Mouse (Mus musculus) hindbrain, embryonic 13.5 days (tissue): ENCODE measurements around the gene Tcp11l1. TPM values are rescaled to one million over a fixed set of nuclear protein-coding genes. Genes with fewer than 3 reads are reported as not detected.

Experiments
- ATAC-seq: fragments of 200-750 bp; cut with Nextera tagmentation; 2 replicates; pipeline ENCODE4 v1.8.0; 2017; ENCODE audit warnings: moderate TSS enrichment; ENCODE audit not compliant: low FRiP score
- H3K27ac ChIP-seq: fragments of 300-500 bp; sonication (generic); 2 replicates; pipeline ENCODE4 v1.5.1; 2015; ENCODE audit warnings: inconsistent platforms, mild to moderate bottlenecking, moderate library complexity
- H3K27me3 ChIP-seq: fragments of 300-500 bp; sonication (generic); 2 replicates; pipeline ENCODE4 v1.6.1; 2015; ENCODE audit warnings: mild to moderate bottlenecking, inconsistent platforms
- H3K36me3 ChIP-seq: fragments of 300-500 bp; sonication (generic); 2 replicates; pipeline ENCODE4 v1.6.1; 2015; ENCODE audit warnings: mild to moderate bottlenecking, inconsistent platforms
- H3K4me1 ChIP-seq: fragments of 300-500 bp; sonication (generic); replicated peaks from 2 replicates; pipeline ENCODE4 v1.6.1; 2015; ENCODE audit warnings: inconsistent platforms
- H3K4me2 ChIP-seq: fragments of 300-500 bp; sonication (generic); 2 replicates; pipeline ENCODE4 v1.6.1; 2015; ENCODE audit warnings: inconsistent platforms, mild to moderate bottlenecking, moderate library complexity
- H3K4me3 ChIP-seq: fragments of 300-500 bp; sonication (generic); 2 replicates; pipeline ENCODE4 v1.5.1; 2015; ENCODE audit warnings: mild to moderate bottlenecking, inconsistent platforms
- H3K9ac ChIP-seq: fragments of 300-500 bp; sonication (generic); 2 replicates; pipeline ENCODE4 v1.6.1; 2015; ENCODE audit warnings: mild to moderate bottlenecking, inconsistent platforms
- H3K9me3 ChIP-seq: fragments of 300-500 bp; sonication (generic); 2 replicates; pipeline ENCODE4 v1.6.1; 2016; ENCODE audit warnings: inconsistent platforms
- WGBS: fragments of 180-500 bp; shearing (Covaris S2); methylation state at CpG from one replicate; pipeline ENCODE4 v1.1.7; 2015; 5-methylcytosine and 5-hydroxymethylcytosine counted together
- polyA plus RNA-seq: library from polyadenylated mRNA; unstranded; fragments of >200 nt; fragmentation: Nextera tagmentation; extraction: Ambion mirVana; gene quantifications from 2 replicates; pipeline ENCODE4 v1.2.1, GENCODE M21; 2015

The Tcp11l1 gene
- polyA plus RNA-seq, 1 experiment from 2014 or later = 75.1 TPM

DNA sequence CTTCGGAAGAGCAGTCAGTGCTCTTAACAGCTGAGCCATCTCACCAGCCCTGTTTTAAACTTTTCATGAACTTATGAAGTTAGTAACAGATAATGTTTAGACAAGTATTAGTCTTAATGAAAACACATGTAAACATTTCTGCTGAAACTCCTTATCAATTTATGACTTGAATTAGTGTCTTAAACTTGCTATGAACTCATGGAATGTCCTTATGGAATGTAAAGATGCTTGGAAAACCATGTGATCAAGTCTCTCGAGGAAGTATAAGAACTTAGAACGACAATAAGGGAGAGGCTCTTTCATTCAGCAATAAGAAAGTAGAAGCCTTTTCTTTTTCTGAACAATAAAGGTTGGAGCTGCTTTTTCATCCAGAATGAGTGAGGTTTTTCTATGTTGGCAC lies 7.6 kb downstream of the Tcp11l1 start:
- no peaks in the 10 kb centered on the region for H3K9me3 ChIP-seq
- peaks cover 27% of the 10 kb centered on the region for H3K36me3 ChIP-seq
- H3K9ac ChIP-seq = no peak overlapping the region
- no peaks in the 10 kb centered on the region for H3K27me3 ChIP-seq
- 79% methylated on average over 3 of the region's 3 CpGs for WGBS
- H3K4me2 ChIP-seq = no peak overlapping the region
- no peak for ATAC-seq
- no peaks in the 10 kb centered on the region for H3K4me1 ChIP-seq
- H3K4me3 ChIP-seq = no peak overlapping the region
- no peak overlapping the region for H3K27ac ChIP-seq

GRCm38 (mm10) chr2:104703158-104703557 lies 8.8 kb downstream of the Tcp11l1 start:
- WGBS = 72% methylated on average over 3 of the region's 3 CpGs

DNA sequence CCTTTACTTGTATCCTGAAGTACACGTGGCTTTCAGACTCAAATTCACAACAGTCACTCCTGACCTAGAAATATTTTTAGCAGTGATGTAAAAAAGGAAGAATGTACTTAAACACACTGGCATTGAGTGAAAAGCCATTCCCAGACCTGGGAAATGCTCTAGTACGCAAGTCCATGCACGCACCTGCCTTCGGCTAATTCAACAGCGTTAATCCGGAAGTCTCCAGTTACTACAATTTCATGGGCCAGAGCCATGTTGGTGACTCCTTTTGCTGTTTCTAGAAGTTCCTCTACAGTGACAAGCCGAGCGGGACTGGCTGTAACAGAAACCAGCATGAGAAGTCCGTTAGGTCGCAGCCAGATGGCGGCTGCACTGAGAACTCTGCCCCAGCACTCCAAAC lies 12.3 kb downstream of the Tcp11l1 start:
- 89% methylated on average over 11 of the region's 11 CpGs for WGBS
- Histone ChIP-seq H3K9me3 (no peaks in the 10 kb centered on the region), H3K4me2 (no peak overlapping the region), H3K4me3 (no peak overlapping the region), H3K27me3 (no peaks in the 10 kb centered on the region), H3K27ac (no peak overlapping the region), H3K36me3 (peaks cover 32% of the 10 kb centered on the region), H3K4me1 (no peaks in the 10 kb centered on the region), H3K9ac (no peak overlapping the region)
- ATAC-seq = no peak

More at GRCm38 (mm10) chr2:104703158-104703557, 8.8 kb downstream of the Tcp11l1 start:
- Histone ChIP-seq H3K27me3 (no peaks in the 10 kb centered on the region), H3K9ac (no peak overlapping the region), H3K4me2 (no peak overlapping the region), H3K36me3 (peaks cover 37% of the 10 kb centered on the region), H3K9me3 (no peaks in the 10 kb centered on the region), H3K27ac (no peak overlapping the region), H3K4me3 (no peak overlapping the region), H3K4me1 (no peaks in the 10 kb centered on the region)
- no peak for ATAC-seq

DNA sequence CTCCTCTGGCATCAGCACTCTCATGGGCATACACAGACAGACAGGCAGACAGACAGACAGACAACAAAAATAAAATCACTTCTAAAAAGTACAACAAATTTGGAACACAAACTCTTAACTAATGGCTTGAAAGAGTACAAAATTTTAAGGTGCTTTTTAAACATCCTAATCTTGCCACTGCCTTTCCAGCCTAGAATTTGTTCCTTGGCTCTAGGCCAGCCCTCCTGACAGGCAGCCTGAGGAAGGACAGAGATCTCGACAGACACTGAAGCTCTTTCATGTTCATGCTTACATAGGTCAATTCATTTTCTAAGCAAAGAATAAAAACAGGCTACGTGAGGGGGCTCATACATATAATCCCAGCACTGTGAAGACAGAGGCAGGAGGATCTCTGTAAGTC lies 19.4 kb downstream of the Tcp11l1 start:
- no peak overlapping the region for H3K27ac ChIP-seq
- no peaks in the 10 kb centered on the region for H3K9me3 ChIP-seq
- H3K4me1 ChIP-seq = no peaks in the 10 kb centered on the region
- no peak overlapping the region for H3K4me2 ChIP-seq
- WGBS = 68% methylated on average over 2 of the region's 2 CpGs
- H3K36me3 ChIP-seq = peaks cover 9% of the 10 kb centered on the region
- no peak for ATAC-seq
- no peak overlapping the region for H3K4me3 ChIP-seq
- no peak overlapping the region for H3K9ac ChIP-seq
- H3K27me3 ChIP-seq = no peaks in the 10 kb centered on the region

GRCm38 (mm10) chr2:104690720-104691119 lies 21.2 kb downstream of the Tcp11l1 start:
- 85% methylated on average over 4 of the region's 4 CpGs for WGBS
- H3K27me3 ChIP-seq = no peaks in the 10 kb centered on the region
- no peak overlapping the region for H3K9ac ChIP-seq
- H3K4me2 ChIP-seq = no peak overlapping the region
- no peak overlapping the region for H3K4me3 ChIP-seq
- H3K4me1 ChIP-seq = no peaks in the 10 kb centered on the region
- H3K36me3 ChIP-seq = peaks cover 9% of the 10 kb centered on the region
- no peaks in the 10 kb centered on the region for H3K9me3 ChIP-seq
- H3K27ac ChIP-seq = no peak overlapping the region
- ATAC-seq = no peak

GRCm38 (mm10) chr2:104688724-104689123 lies 23.2 kb downstream of the Tcp11l1 start:
- Histone ChIP-seq H3K9ac (no peak overlapping the region), H3K4me1 (peaks cover 2% of the 10 kb centered on the region; the same call in 1 of the 2 replicates), H3K27ac (no peak overlapping the region), H3K36me3 (peaks cover 22% of the 10 kb centered on the region), H3K9me3 (no peaks in the 10 kb centered on the region), H3K4me2 (no peak overlapping the region), H3K4me3 (no peak overlapping the region), H3K27me3 (no peaks in the 10 kb centered on the region)
- no peak for ATAC-seq
- 77% methylated on average over 8 of the region's 8 CpGs for WGBS

GRCm38 (mm10) chr2:104688321-104688720 lies 23.6 kb downstream of the Tcp11l1 start:
- Histone ChIP-seq H3K4me1 (peaks cover 2% of the 10 kb centered on the region; the same call in 1 of the 2 replicates), H3K4me2 (no peak overlapping the region), H3K27me3 (no peaks in the 10 kb centered on the region), H3K36me3 (peaks cover 26% of the 10 kb centered on the region), H3K4me3 (no peak overlapping the region), H3K9ac (no peak overlapping the region), H3K27ac (no peak overlapping the region), H3K9me3 (no peaks in the 10 kb centered on the region)
- WGBS = 95% methylated on average over 3 of the region's 3 CpGs
- ATAC-seq = no peak

GRCm38 (mm10) chr2:104687261-104687660 lies 24.7 kb downstream of the Tcp11l1 start:
- H3K4me3 ChIP-seq = no peak overlapping the region
- no peak overlapping the region for H3K27ac ChIP-seq
- H3K4me1 ChIP-seq = peaks cover 2% of the 10 kb centered on the region; the same call in 1 of the 2 replicates
- WGBS = 77% methylated on average over 3 of the region's 3 CpGs
- H3K9ac ChIP-seq = no peak overlapping the region
- H3K36me3 ChIP-seq = peaks cover 37% of the 10 kb centered on the region
- no peaks in the 10 kb centered on the region for H3K9me3 ChIP-seq
- ATAC-seq = no peak
- H3K27me3 ChIP-seq = no peaks in the 10 kb centered on the region
- H3K4me2 ChIP-seq = no peak overlapping the region

DNA sequence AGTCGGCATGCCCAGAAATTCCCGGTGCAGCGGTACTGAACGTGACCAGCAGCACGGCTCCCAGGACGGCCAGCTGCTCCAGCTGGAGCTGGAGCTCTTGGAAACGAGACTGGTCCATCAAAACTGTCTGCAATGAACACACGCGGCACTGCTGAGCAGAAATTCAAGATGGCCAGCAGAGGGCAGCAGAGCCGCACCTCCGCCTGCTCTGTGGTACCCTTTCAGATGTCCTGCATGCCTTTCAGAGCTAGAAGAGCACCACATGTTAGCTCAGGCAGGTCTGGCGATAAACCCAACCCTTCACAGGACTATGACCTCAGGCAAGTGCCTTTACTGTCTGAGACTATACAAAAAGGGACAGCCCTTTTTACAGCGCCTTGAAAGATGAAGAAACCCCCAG lies 26.6 kb downstream of the Tcp11l1 start:
- Histone ChIP-seq H3K9me3 (no peaks in the 10 kb centered on the region), H3K27ac (no peak overlapping the region), H3K4me3 (no peak overlapping the region), H3K4me2 (no peak overlapping the region), H3K36me3 (peaks cover 55% of the 10 kb centered on the region), H3K9ac (no peak overlapping the region), H3K4me1 (peaks cover 2% of the 10 kb centered on the region; the same call in 1 of the 2 replicates), H3K27me3 (no peaks in the 10 kb centered on the region)
- 8% methylated on average over 13 of the region's 13 CpGs for WGBS
- peak; percentile 92 for ATAC-seq

- Histone ChIP-seq H3K9me3 (no peaks in the 10 kb centered on the region), H3K27ac (no peak overlapping the region), H3K9ac (no peak overlapping the region), H3K4me3 (no peak overlapping the region), H3K4me2 (no peak overlapping the region), H3K4me1 (peaks cover 2% of the 10 kb centered on the region; the same call in 1 of the 2 replicates), H3K27me3 (no peaks in the 10 kb centered on the region), H3K36me3 (peaks cover 60% of the 10 kb centered on the region)
- WGBS = 97% methylated on average over 4 of the region's 4 CpGs
- no peak for ATAC-seq
These were observed 27.2 kb downstream of the Tcp11l1 start for GRCm38 (mm10) chr2:104684771-104685170.

GRCm38 (mm10) chr2:104677326-104677725 lies 34.6 kb downstream of the Tcp11l1 start:
- Histone ChIP-seq H3K9me3 (no peaks in the 10 kb centered on the region), H3K4me1 (no peaks in the 10 kb centered on the region)

DNA sequence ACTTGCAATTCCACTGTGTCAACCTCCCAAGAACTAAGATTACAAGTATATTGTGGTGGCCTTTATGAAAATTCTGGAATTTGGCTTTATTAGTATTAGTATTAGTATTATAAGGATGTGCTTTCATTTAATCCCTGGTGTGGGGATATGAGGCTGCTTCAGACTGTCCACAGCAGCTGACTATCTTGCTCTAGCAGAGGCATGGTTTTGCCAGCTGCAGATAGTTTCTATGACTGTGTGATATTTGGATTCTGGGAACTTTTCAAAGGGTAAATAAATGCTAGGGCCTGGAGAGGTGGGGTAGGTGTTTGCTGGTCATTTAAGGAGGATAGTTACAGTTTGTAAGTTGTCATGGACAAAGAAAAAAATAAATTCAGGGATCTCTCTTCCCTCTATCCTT lies 40.2 kb downstream of the Tcp11l1 start:
- no peak overlapping the region for H3K27ac ChIP-seq
- no peak for ATAC-seq
- no peak overlapping the region for H3K9ac ChIP-seq

More at GRCm38 (mm10) chr2:104677326-104677725, 34.6 kb downstream of the Tcp11l1 start:
- Histone ChIP-seq H3K4me2 (no peak overlapping the region), H3K9ac (no peak overlapping the region), H3K27ac (no peak overlapping the region), H3K36me3 (peaks cover 59% of the 10 kb centered on the region), H3K4me3 (no peak overlapping the region), H3K27me3 (no peaks in the 10 kb centered on the region)
- WGBS = 95% methylated on average over 3 of the region's 3 CpGs
- no peak for ATAC-seq

DNA sequence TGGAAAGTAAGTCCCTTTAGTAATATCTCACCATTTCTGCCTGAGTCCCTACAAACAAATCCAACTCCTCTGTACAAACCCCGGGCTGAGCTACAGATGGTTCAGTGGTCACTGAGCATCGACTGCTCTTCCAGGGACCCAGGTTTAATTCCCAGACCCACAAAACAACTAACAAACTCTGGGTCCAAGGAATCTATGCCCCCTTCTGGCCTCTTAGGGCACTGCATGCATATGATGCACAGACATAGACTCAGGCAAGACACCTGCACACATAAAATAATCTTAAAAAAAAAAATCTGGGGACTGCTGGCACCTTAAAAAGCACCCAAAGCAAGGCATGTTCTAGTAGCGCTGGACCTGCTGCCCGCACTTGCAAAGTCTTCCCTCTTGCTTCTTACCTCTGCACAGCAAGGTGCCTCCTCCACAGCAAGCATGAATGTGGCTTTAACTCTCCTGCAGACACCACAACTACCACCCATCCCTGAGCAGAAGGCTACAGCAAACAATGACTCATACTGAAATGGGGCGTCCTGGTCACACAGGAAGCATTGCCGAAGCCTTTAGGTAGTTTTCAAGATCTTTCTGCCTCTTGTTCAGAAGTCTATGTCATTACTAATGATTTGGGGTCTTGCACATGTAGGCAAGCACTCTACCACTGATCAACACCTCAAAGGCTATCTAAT lies 42.7 kb downstream of the Tcp11l1 start:
- H3K36me3 ChIP-seq = peaks cover 52% of the 10 kb centered on the region
- no peak overlapping the region for H3K9ac ChIP-seq
- 83% methylated on average over 6 of the region's 6 CpGs for WGBS
- no peak for ATAC-seq
- no peak overlapping the region for H3K27ac ChIP-seq
- H3K4me3 ChIP-seq = no peak overlapping the region
- H3K4me1 ChIP-seq = no peaks in the 10 kb centered on the region
- H3K4me2 ChIP-seq = no peak overlapping the region
- H3K9me3 ChIP-seq = no peaks in the 10 kb centered on the region
- no peaks in the 10 kb centered on the region for H3K27me3 ChIP-seq

More for the DNA sequence above, 40.2 kb downstream of the Tcp11l1 start:
- Histone ChIP-seq H3K9me3 (no peaks in the 10 kb centered on the region), H3K4me3 (no peak overlapping the region), H3K4me1 (no peaks in the 10 kb centered on the region), H3K36me3 (peaks cover 41% of the 10 kb centered on the region), H3K4me2 (no peak overlapping the region), H3K27me3 (no peaks in the 10 kb centered on the region)
